In the genomic region with DNA sequence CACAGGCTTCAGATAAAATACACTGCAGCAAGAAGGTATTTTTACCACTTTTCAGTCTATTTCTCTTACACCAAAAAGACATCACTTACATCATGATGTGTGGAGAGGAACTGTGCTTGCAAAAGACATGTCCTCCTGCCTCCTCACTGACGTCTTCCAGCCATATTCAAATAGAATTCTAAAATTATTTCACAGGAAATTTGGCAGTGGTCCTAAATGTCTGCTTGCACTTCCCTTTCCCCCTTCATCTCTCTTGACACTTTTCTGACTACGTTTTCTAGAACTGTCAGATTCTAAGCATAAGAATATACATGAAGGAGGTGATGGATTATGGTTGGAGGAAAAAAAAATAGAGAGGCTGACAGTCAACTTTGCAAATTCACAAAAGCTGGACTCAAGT, we compare ENCODE assay signal across 14 mouse cellular contexts. TPM values are rescaled to one million over a fixed set of nuclear protein-coding genes. Genes with fewer than 3 reads are reported as not detected.
DNase-seq lines count a peak whose midpoint lies in the region; ATAC-seq and TF ChIP-seq lines count a peak whose summit lies in the region.
"Had no signal": no experiment of that assay in that cellular context is flagged by ENCODE, and none has a peak within 500 bp of the region (broad histone marks: within the 10 kb centered on the region; RNA-seq: fewer than 3 reads in every experiment).

No protein-coding gene starts in this region.

- ATAC-seq in heart, embryonic 15.5 days (replicated peaks; ENCODE audit: insufficient number of reproducible peaks, insufficient read depth, low FRiP score, low read depth), result no peak
- ATAC-seq in stomach, embryonic 15.5 days (ENCODE audit: insufficient read depth, low FRiP score, low read depth), result no peak
- ATAC-seq in stomach, postnatal 0 days (ENCODE audit: low FRiP score, low TSS enrichment), result no peak
- ATAC-seq in hindbrain, embryonic 16.5 days, result no peak
- no peak for ATAC-seq in cerebellum, adult (ENCODE audit: insufficient number of reproducible peaks, low FRiP score, low TSS enrichment)

- no peaks in the 10 kb centered on the region for H3K9me3 ChIP-seq in heart, embryonic 15.5 days (replicated peaks)
- no peaks in the 10 kb centered on the region for H3K9me3 ChIP-seq in stomach, embryonic 15.5 days
- no peaks in the 10 kb centered on the region for H3K9me3 ChIP-seq in stomach, postnatal 0 days (ENCODE audit: control insufficient read depth, low read length)
- no peaks in the 10 kb centered on the region for H3K9me3 ChIP-seq in hindbrain, embryonic 16.5 days (ENCODE audit: control insufficient read depth, low read length)
- H3K9me3 ChIP-seq: embryonic facial prominence, embryonic 13.5 days had no signal

- 13% methylated on average over 2 of the region's 2 CpGs for WGBS in heart, embryonic 15.5 days
- 22% methylated on average over 2 of the region's 2 CpGs for WGBS in stomach, embryonic 15.5 days
- WGBS in stomach, postnatal 0 days, result 28% methylated on average over 2 of the region's 2 CpGs
- 26% methylated on average over 2 of the region's 2 CpGs for WGBS in hindbrain, embryonic 16.5 days

- peak overlapping the region; percentile 29; the same call in 1 of the 2 replicates for H3K27ac ChIP-seq in heart, embryonic 15.5 days
- peak overlapping the region; percentile 23; the same call in 1 of the 2 replicates for H3K27ac ChIP-seq in stomach, embryonic 15.5 days
- no peak overlapping the region for H3K27ac ChIP-seq in stomach, postnatal 0 days (replicated peaks)
- H3K27ac ChIP-seq in hindbrain, embryonic 16.5 days (ENCODE audit: low read depth, low read length), result peak overlapping the region; percentile 45; the same call in 1 of the 2 replicates
- H3K27ac ChIP-seq: embryonic facial prominence, embryonic 13.5 days had no signal

- no peaks in the 10 kb centered on the region for H3K27me3 ChIP-seq in heart, embryonic 15.5 days
- H3K27me3 ChIP-seq in stomach, embryonic 15.5 days (replicated peaks), result no peaks in the 10 kb centered on the region
- H3K27me3 ChIP-seq in stomach, postnatal 0 days (ENCODE audit: control insufficient read depth, insufficient read depth, low read length), result no peaks in the 10 kb centered on the region
- H3K27me3 ChIP-seq in hindbrain, embryonic 16.5 days (replicated peaks; ENCODE audit: control insufficient read depth, insufficient read depth, low read length), result no peaks in the 10 kb centered on the region
- H3K27me3 ChIP-seq: embryonic facial prominence, embryonic 13.5 days had no signal

- no peak for TF ChIP-seq CTCF in stomach, postnatal 0 days (IDR thresholded peaks at IDR 0.05; ENCODE audit: low read depth)

- no peak overlapping the region for H3K4me2 ChIP-seq in heart, embryonic 15.5 days
- H3K4me2 ChIP-seq in stomach, embryonic 15.5 days, result no peak overlapping the region
- H3K4me2 ChIP-seq in stomach, postnatal 0 days (replicated peaks; ENCODE audit: low read depth), result no peak overlapping the region
- H3K4me2 ChIP-seq in hindbrain, embryonic 16.5 days (ENCODE audit: low read length), result no peak overlapping the region
- H3K4me2 ChIP-seq: embryonic facial prominence, embryonic 13.5 days had no signal

- intact Hi-C loops in heart, postnatal 36 days (cut with DNase I), result no loop called here

- H3K4me3 ChIP-seq in heart, embryonic 15.5 days, result no peak overlapping the region
- no peak overlapping the region for H3K4me3 ChIP-seq in stomach, embryonic 15.5 days (replicated peaks)
- no peak overlapping the region for H3K4me3 ChIP-seq in stomach, postnatal 0 days (ENCODE audit: low read depth, low read length)
- H3K4me3 ChIP-seq in hindbrain, embryonic 16.5 days (ENCODE audit: low read length), result no peak overlapping the region
- H3K4me3 ChIP-seq: embryonic facial prominence, embryonic 13.5 days had no signal

- peaks cover 21% of the 10 kb centered on the region for H3K4me1 ChIP-seq in heart, embryonic 15.5 days (replicated peaks)
- H3K4me1 ChIP-seq in stomach, embryonic 15.5 days, result 0 out of 2 replicates have a peak, but pooled peaks cover 7% of the 10 kb centered on the region
- no peaks in the 10 kb centered on the region for H3K4me1 ChIP-seq in stomach, postnatal 0 days (replicated peaks; ENCODE audit: control insufficient read depth, insufficient read depth)
- H3K4me1 ChIP-seq in hindbrain, embryonic 16.5 days (ENCODE audit: control insufficient read depth, insufficient read depth, low read depth, low read length), result peaks cover 26% of the 10 kb centered on the region

- no peak for TF ChIP-seq EP300 in stomach, postnatal 0 days (optimal IDR thresholded peaks at IDR 0.05)

- H3K9ac ChIP-seq in heart, embryonic 15.5 days, result no peak overlapping the region
- H3K9ac ChIP-seq in stomach, embryonic 15.5 days, result no peak overlapping the region
- no peak overlapping the region for H3K9ac ChIP-seq in stomach, postnatal 0 days (ENCODE audit: low read length)
- H3K9ac ChIP-seq in hindbrain, embryonic 16.5 days (ENCODE audit: low read depth, low read length), result no peak overlapping the region
- H3K9ac ChIP-seq: embryonic facial prominence, embryonic 13.5 days had no signal

- DNase-seq in heart, postnatal 36 days, result no peak
- no peak for DNase-seq in stomach, postnatal 0 days (ENCODE audit: low spot score)
- DNase-seq in spleen, adult 12 weeks (ENCODE audit: low spot score), result no peak
- no peak for DNase-seq in kidney, adult 9 months
- DNase-seq: cerebellum, adult 9-11 months; lung, adult 18-20 months; spleen, adult 18-20 months; thymus, adult 18-20 months had no signal

- no peaks in the 10 kb centered on the region for H3K36me3 ChIP-seq in heart, embryonic 15.5 days
- no peaks in the 10 kb centered on the region for H3K36me3 ChIP-seq in stomach, embryonic 15.5 days
- H3K36me3 ChIP-seq in stomach, postnatal 0 days (ENCODE audit: control insufficient read depth, insufficient read depth, low read length), result no peaks in the 10 kb centered on the region
- no peaks in the 10 kb centered on the region for H3K36me3 ChIP-seq in hindbrain, embryonic 16.5 days (ENCODE audit: control insufficient read depth, insufficient read depth, low read length)

RNA-seq across cellular contexts. Expression of a gene that starts 33.0 kb away (rescaled TPM):
- polyA plus RNA-seq in heart, embryonic 15.5 days (2015; fragmentation: Nextera tagmentation; extraction: Ambion mirVana), result 354 and 357 TPM in 2 replicates
- total RNA-seq in heart, postnatal 36 days (2021), result 1 to 10 TPM; 2.7 to 4.4 TPM
- polyA plus RNA-seq in stomach, embryonic 15.5 days (2015; fragmentation: Nextera tagmentation; extraction: Ambion mirVana), result 390 and 437 TPM in 2 replicates
- 157 and 183 TPM in 2 replicates for polyA plus RNA-seq in stomach, postnatal 0 days (2015; fragmentation: Nextera tagmentation; extraction: Ambion mirVana)
- 800 and 988 TPM in 2 replicates for polyA plus RNA-seq in hindbrain, embryonic 16.5 days (2015; fragmentation: Nextera tagmentation; extraction: Ambion mirVana)
- total RNA-seq: MEL had no signal
